Mouse (Mus musculus) brown adipose tissue, adult 24 weeks (tissue): ENCODE data around the gene Ica1. TPM values are rescaled to one million over a fixed set of nuclear protein-coding genes. Genes with fewer than 3 reads are reported as not detected.

ENCODE experiments used
- H3K27ac ChIP-seq: fragments of 200-500 bp; replicated peaks from 2 replicates; pipeline ENCODE4 v1.5.1; 2012; ENCODE audit warnings: low read depth, mild to moderate bottlenecking, low read length
- H3K4me1 ChIP-seq: fragments of 200-500 bp; 2 replicates; pipeline ENCODE4 v1.6.1; 2012; ENCODE audit warnings: low read length, mixed read lengths; ENCODE audit not compliant: control insufficient read depth, insufficient read depth, insufficient read length
- H3K4me3 ChIP-seq: fragments of 200-500 bp; 2 replicates; pipeline ENCODE4 v1.5.1; 2012; ENCODE audit warnings: low read depth, mild to moderate bottlenecking, low read length, moderate library complexity; ENCODE audit not compliant: insufficient read depth
- polyA plus RNA-seq: library from polyadenylated mRNA; stranded (reverse); fragments of >200 nt; gene quantifications from 2 replicates; pipeline ENCODE4 v1.2.4, GENCODE M21; 2012; ENCODE audit not compliant: missing spikeins, insufficient read depth, insufficient read length

Gene Ica1
- polyA plus RNA-seq, 1 experiment = 5.5 TPM

DNA sequence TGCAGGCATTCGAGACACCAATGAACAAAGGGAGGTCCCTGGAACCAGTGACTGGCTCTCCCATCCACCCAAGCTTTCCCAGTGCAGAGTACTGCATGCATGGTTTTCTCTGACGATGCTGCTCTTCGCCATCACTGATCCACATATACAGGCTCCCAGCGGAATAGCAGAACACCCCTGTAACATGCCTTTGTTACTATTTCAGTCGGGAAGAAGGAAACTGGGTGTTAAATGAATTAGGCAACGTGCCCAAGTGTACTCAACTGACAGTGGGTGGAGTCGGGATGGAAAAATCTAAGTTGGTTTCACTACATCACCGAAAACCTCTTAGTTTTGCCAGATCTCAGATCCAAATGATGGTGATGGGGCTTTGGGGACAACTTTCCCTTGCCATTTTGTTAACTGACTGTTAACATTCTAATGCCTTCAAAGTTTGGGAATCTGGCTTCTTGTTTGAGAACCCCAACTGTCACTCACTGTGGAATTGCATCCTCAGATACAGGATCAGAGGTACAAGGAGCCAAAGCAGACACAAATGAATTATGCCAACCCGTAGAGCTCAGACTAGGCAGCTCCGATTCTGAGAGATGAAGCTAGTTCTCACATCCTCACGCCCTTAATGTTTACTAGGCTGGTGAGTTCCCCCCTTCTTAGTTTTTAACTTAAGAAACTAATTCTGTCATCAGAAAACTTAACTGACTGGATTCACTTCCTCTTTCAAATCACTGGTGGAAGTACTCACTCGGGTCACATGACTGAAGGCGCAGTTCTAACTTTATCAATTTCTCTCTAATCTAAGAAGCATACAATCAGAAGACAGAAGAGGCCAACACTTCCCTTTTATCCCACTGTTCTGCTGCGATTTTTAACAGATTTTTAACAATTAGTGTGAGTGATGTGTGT is 91.4 kb downstream of the Ica1 start:
- Histone ChIP-seq H3K4me3 (peak overlapping the region; percentile 24; the same call in 1 of the 2 replicates), H3K4me1 (peaks cover 3% of the 10 kb centered on the region; the same call in 1 of the 2 replicates), H3K27ac (peak overlapping the region; percentile 84)

DNA sequence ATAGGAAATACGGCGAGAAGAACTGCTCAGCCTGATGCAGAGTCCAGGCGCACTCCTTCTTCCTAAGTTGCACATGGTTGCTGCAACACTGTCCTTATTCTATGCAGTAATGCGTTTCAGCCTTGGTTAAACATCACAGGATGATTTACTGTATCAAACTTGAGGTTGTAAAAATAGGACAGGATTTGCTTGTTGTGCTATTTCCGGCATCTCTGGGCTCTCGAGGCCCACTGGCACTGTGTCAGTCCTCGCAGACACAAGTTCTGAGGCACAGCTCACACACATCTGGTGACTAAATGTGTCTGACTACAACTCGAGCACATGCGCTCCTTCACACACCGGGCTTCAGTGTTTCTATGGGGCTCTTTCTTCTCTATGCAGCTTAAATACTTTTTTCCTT is 94.9 kb downstream of the Ica1 start:
- Histone ChIP-seq H3K4me1 (peaks cover 3% of the 10 kb centered on the region; the same call in 1 of the 2 replicates), H3K27ac (no peak overlapping the region), H3K4me3 (no peak overlapping the region)

DNA sequence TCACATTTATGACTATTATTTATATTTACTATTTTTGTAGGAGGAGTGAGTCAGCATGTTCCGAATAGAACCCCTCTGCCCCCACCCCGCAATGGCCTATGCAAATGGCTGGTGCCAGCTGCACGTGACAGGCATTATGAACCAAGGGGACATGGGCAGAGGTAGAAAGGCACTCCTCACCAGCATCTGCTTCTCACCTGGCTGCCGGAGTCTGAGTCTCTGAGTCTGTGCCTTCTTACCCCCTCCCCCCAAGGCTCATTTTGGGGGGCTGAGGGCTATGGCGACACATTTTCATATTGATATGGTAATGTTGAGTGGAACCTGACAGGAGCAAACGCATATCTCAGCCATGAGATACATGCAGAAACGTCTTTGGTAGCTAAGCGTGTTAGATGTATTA is 97.4 kb downstream of the Ica1 start:
- Histone ChIP-seq H3K4me3 (no peak overlapping the region), H3K27ac (no peak overlapping the region), H3K4me1 (no peaks in the 10 kb centered on the region; the same call in 1 of the 2 replicates)

- Histone ChIP-seq H3K4me3 (no peak overlapping the region), H3K4me1 (no peaks in the 10 kb centered on the region), H3K27ac (no peak overlapping the region)
These were observed 105.3 kb downstream of the Ica1 start for GRCm38 (mm10) chr6:8673013-8673412.

DNA sequence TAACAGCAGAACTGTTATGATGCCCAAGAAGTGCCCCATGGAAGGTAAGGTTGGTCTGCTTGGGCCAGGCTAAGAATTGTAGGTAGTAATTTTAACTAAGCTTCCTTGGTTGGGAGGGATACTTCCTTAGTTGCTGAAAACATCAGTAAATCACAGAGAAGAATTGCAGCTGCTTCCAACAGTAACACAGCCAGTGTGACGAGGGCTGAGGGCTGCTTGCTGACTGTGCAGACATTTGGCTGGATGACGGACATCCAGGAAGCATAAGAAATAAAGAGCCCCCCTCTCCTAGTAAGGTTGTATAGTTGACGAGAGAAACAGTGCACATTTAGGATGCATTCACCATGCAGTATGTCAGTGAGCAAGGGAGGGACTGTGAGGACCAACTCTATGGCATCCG is 108.9 kb downstream of the Ica1 start:
- H3K27ac ChIP-seq = no peak overlapping the region
- no peak overlapping the region for H3K4me3 ChIP-seq
- no peaks in the 10 kb centered on the region for H3K4me1 ChIP-seq

- no peak overlapping the region for H3K27ac ChIP-seq
- no peak overlapping the region for H3K4me3 ChIP-seq
- no peaks in the 10 kb centered on the region for H3K4me1 ChIP-seq
These were observed 110.1 kb downstream of the Ica1 start for GRCm38 (mm10) chr6:8668013-8668811.

GRCm38 (mm10) chr6:8665786-8666185 is 112.5 kb downstream of the Ica1 start:
- Histone ChIP-seq H3K27ac (no peak overlapping the region), H3K4me1 (no peaks in the 10 kb centered on the region), H3K4me3 (no peak overlapping the region)

DNA sequence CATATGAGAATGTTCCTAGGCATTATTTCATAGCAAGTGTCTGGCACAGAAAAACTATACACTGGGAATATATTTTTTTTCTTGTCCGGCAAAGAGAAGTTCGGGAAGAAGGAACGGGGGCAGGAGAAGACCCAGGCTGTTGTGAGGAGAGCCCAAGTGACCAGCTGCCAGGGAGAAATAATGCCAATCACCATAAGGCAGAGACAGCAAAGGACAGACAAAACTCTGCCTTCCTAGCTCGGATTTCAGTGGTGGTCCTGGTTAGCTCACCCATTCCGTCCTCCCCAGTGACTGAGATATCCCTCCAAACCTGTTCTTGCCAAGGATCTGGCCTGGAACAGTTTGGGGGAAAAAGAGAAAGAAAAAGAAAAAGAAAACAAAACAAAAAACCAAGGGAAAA is 113.3 kb downstream of the Ica1 start:
- Histone ChIP-seq H3K4me1 (no peaks in the 10 kb centered on the region), H3K27ac (no peak overlapping the region), H3K4me3 (no peak overlapping the region)

DNA sequence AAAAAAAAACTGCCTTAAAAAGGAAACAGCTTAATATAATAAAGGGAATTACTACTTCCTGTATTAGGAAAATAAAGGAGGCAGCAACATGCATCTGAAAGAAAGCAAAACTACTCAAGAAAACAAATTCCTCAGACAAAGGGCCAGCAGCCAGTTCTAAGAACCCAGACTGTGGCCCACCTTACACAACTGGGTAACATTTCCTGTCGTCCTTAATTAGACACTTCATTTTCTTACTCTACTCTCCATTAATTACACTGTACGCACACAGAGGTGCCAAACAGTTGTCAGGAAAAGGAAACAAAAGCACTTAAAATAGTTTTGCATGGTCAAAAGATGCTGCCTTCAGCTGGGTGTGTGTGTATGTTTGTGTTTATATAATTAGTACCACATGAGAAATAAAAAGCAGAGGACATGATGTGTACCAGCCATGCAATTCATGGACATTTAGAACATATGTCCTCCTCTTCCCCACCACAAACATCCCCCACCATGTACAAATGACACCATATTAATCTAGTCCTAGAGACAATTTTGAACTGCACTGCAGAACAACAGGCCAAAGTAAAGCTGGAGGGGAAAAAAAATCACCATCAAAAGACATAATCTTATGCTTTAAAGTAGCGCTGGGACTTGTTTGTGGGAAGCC is 115.1 kb downstream of the Ica1 start:
- Histone ChIP-seq H3K4me1 (no peaks in the 10 kb centered on the region), H3K27ac (no peak overlapping the region), H3K4me3 (no peak overlapping the region)

DNA sequence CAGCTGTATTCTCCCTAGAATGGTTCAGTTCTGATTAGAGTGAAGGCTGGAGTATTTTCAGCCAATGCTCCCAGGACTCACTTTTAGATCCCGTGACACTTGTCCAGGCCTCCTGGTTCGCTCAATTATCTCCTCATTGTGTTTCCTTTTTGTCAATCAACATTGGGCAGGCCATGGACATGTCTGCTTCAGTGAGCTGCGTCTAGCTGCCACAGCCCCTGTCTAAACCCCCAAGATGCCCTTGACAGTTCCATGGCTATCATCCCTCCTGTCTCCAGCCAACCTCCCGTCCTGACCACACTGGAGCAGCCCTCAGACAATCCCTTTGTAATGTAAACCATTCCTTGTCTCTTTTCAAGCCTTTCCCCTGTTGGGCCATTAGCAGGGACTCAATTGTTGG is 116.9 kb downstream of the Ica1 start:
- no peak overlapping the region for H3K27ac ChIP-seq
- no peak overlapping the region for H3K4me3 ChIP-seq
- no peaks in the 10 kb centered on the region for H3K4me1 ChIP-seq

GRCm38 (mm10) chr6:8660076-8660475 is 118.2 kb downstream of the Ica1 start:
- Histone ChIP-seq H3K27ac (no peak overlapping the region), H3K4me1 (0 out of 2 replicates have a peak, but pooled peaks cover under 1% of the 10 kb centered on the region), H3K4me3 (no peak overlapping the region)

- H3K27ac ChIP-seq = no peak overlapping the region
These were observed 118.9 kb downstream of the Ica1 start for GRCm38 (mm10) chr6:8659194-8659959.

GRCm38 (mm10) chr6:8658431-8658830 is 119.9 kb downstream of the Ica1 start:
- Histone ChIP-seq H3K4me3 (no peak overlapping the region), H3K4me1 (0 out of 2 replicates have a peak, but pooled peaks cover 2% of the 10 kb centered on the region), H3K27ac (no peak overlapping the region)

More at GRCm38 (mm10) chr6:8659194-8659959, 118.9 kb downstream of the Ica1 start:
- H3K4me1 ChIP-seq = 0 out of 2 replicates have a peak, but pooled peaks cover 2% of the 10 kb centered on the region
- no peak overlapping the region for H3K4me3 ChIP-seq

DNA sequence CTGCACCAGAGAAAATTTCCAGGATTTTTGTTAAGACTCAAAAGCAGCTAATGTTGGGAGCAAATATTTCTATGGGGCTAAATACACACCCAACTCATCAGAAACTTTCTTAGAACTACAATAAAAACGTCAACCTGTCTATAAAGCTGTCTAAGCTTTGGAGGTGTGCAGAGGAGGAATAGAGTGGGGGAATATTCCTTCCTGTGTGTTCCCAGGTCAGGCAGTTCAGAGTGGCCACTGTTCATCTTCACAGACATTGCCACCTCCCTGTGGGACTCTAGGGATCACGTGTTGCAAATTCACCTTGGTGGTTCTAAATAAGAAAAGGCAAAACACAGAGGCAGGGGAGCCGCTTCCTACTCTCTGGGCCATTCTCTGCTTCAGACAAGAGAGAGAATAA is 120.8 kb downstream of the Ica1 start:
- Histone ChIP-seq H3K4me3 (no peak overlapping the region), H3K27ac (no peak overlapping the region), H3K4me1 (0 out of 2 replicates have a peak, but pooled peaks cover 2% of the 10 kb centered on the region)
